Mouse (Mus musculus): Measurements from ENCODE around the gene Dus3l.

GRCm38 (mm10) chr17:56729151-56729550 lies 35.4 kb upstream of the Dus3l start:
- TF ChIP-seq POLR2A (IDR thresholded peaks at IDR 0.05; ENCODE audit: control insufficient read depth, extremely low read depth, insufficient read depth, low read length, poor library complexity) (no peak), CTCF (IDR thresholded peaks at IDR 0.05; ENCODE audit: borderline replicate concordance, control insufficient read depth, extremely low read depth, insufficient read depth, low read length, poor library complexity) (no peak)
